Mouse (Mus musculus): ENCODE results near the gene Erlin1.

The Erlin1 gene

GRCm38 (mm10) chr19:44069121-44069913 lies at the start of gene Erlin1:
Gene Erlin1 (minus strand): TSS chr19:44069785.
- peak; percentile 93 for DNase-seq (ENCODE audit: low spot score)

GRCm38 (mm10) chr19:44117793-44118192 lies 48.2 kb upstream of the Erlin1 start:
- no peak for DNase-seq (ENCODE audit: low spot score)

DNA sequence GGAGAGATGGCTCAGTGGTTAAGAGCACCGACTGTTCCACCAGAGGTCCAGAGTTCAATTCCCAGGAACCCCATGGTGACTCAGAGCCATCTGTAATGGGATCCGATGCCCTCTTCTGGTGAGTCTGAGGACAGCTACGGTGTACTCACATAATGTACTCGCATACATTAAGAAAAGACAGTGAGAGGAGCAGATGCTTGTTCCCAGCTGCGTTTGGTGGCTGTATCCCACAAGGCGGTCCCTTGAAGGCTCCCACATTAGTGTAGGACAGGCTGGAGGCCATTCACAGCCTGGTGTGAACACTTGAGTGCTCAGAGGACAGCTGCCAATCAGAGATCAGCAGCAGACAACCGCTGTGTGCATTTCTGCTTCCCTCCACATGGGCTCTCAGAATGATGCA lies 42.1 kb upstream of the Erlin1 start:
- no peak for DNase-seq (ENCODE audit: low spot score)

DNA sequence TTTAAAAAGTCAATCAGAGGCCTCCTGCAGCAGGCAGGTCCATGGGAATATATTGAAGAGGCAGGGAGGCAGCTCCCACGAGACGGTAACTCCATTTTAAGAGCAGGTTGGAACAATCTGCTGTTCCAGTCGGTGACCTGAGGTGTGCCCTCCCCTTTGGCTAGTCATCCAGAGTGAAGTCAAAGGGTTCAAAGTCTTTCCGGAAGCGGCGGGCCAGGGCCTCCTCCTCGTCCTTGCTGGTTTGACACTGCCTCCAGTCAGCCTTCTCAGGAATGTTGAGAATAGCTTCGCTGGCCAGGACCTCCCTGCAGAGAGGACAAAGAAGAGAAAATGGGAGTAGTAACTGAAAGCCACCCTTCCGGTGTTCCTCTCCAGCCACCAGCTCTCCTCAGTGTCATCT lies 40.8 kb upstream of the Erlin1 start:
- no peak for DNase-seq (ENCODE audit: low spot score)

- no peak for DNase-seq (ENCODE audit: low spot score)
Measured at GRCm38 (mm10) chr19:44108996-44109395, 39.4 kb upstream of the Erlin1 start.

GRCm38 (mm10) chr19:44107661-44108521 lies 38.3 kb upstream of the Erlin1 start:
- DNase-seq (ENCODE audit: low spot score) = peak; percentile 9

DNA sequence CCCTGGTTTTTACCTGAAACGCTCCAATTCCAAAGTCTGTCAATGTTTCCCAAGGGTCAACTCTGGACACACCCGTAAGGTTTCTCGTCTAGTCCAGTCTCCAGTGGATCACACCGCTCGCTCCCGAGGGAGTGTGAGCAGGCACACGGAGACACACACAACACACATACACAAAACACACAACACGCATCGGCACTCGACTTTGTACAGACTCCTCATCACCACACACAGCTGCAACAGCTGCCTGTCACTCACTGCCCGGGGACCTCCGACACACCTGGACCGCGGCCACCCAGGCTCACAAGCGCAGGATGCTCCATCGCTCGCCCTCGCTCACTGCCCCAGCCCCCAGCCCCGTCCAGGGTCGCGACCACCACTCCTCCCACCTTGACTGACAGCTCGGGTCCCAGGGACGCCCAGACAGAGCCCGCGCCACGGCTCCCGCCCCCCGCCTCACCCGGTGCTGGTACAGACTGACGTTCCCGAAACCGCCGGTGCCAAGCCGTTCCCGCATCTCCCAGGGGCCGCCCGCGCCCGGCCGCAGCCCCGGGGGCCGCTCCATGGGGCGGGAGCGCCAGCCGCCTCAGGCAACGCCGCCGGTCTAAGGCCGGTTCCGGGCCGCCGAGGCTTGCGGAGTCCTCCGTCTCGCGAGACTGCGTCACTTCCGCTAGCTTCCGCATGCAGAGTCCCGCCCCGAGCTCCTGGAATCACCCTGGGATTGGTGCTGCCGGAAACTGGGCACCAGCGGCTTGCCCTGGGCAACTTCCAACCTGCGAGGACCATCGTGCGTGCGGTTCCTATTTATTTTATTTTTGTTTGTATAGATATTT lies 37.5 kb upstream of the Erlin1 start, which contains the start of gene Chuk:
Gene Chuk, minus strand, starts transcription at position 650 of the 830 bp plus-strand sequence.
- DNase-seq (ENCODE audit: low spot score) = peak; percentile 98

- no peak for DNase-seq (ENCODE audit: low spot score)
Measured at GRCm38 (mm10) chr19:44104393-44104792, 34.8 kb upstream of the Erlin1 start.

- no peak for DNase-seq (ENCODE audit: low spot score)
Measured at GRCm38 (mm10) chr19:44103001-44103400, 33.4 kb upstream of the Erlin1 start.

GRCm38 (mm10) chr19:44100840-44101239 lies 31.3 kb upstream of the Erlin1 start:
- no peak for DNase-seq (ENCODE audit: low spot score)

GRCm38 (mm10) chr19:44086278-44086677 lies 16.7 kb upstream of the Erlin1 start:
- no peak for DNase-seq (ENCODE audit: low spot score)

- DNase-seq (ENCODE audit: low spot score) = no peak
Measured at GRCm38 (mm10) chr19:44080920-44081319, 11.3 kb upstream of the Erlin1 start.

DNA sequence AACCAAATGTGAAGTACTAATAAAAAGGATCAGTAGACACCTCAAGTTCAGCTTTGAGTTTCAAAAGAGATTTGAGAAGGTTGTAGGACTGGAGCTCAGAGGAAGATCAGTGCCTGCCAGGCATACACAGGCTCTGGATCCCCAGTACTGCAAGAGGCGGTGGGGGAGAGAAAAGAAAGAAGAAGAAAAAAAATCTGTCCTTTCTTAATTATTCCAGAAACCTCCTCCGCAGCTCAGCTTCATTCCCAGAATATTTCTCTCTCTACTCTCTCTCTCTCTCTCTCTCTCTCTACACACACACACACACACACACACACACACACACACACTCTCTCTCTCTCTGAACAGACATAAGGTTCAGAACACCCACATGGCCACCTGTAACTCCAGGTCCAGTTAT lies 10.4 kb upstream of the Erlin1 start:
- no peak for DNase-seq (ENCODE audit: low spot score)

DNA sequence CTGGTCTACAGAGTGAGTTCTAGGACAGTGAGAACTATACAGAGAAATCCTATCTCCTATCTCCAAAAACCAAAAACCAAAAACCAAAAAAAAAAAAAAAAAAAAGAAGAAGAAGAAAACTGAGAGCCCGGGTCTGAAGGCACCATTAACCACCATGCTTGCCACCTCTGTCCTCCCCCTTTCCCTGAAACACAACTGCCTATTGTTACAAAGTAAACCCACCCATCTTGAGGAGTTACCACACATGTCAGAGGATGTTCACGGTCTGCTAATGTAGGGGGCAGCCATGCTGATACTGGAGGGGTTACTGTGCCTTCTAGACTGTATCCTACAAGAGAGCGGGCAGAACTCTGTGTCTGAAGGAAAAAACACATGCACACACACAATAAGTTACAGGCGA lies 7.4 kb upstream of the Erlin1 start:
- DNase-seq (ENCODE audit: low spot score) = no peak

- no peak for DNase-seq (ENCODE audit: low spot score)
Measured at GRCm38 (mm10) chr19:44076457-44076856, 6.9 kb upstream of the Erlin1 start.

DNA sequence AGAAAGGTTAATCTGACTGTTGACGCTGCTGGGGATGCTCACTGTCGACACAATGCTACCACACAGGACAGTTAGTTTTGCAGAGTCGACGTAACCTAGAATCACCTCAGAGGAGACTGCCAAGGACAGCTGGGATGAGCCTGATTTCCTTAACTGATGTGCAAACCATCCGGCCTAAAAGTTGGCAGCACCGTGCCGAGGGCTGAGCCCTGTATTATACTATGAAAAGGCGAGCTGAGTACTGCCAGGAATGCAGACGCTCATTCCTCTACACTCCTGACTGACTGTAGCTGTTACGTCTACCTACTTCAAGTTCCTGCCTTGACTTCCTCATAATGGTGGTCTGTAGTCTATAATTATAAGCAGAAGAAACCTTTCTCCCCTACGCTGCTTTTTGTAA lies 5.4 kb upstream of the Erlin1 start:
- DNase-seq (ENCODE audit: low spot score) = no peak

DNA sequence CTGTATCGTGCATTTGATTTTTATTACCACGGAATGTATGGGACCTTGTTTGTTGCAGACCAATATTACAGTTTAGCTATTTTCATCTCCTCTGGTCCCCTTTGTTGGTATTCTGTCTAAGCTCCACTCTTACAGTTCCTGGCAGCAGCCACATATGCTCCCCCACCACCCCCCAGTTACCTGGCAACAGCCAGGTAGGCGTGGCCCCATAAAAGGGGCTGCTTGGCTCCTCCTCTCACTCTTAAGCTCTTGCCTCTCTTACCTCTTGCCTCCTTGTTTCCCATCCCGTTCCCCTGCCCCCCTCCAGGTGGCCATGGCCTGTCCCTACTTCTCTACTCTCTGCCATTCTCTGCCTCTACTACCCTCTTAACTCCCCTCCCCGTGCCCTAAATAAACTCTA lies 1.6 kb upstream of the Erlin1 start:
- no peak for DNase-seq (ENCODE audit: low spot score)

DNA sequence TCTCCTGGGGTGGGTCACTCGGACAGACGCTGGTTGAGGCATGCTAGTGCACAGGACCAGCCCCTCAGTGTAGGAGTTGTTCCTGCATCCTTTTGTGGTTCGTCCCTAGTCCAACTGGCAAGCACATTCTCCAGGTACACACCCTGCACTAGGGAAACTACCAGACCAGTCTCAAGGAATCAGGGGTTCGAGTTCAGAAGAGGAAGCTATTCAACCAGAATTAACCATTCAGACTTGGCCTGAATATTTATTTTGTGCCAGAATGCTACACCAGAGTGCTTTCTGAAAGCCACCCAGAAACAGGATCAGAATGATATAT lies 288 bp upstream of the Erlin1 start:
- no peak for DNase-seq (ENCODE audit: low spot score)

DNA sequence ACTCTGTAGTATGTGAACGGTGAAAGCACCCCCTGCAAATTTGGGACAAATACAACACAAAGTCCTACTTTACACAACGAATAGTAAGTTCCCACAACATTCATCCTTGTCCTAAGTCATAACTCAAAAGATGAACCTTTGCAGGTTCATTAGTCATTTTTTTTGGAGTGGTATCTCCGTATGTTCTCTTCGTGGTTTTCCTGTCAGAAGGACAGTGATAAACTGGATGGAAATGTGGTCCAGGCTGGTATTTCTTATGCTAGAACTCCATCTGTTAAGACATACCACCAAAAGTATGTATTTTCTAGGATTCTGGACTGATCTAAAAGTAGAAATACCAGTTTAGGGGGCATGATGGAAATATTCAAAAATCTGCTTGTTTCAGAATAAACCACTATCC lies 1.4 kb downstream of the Erlin1 start:
- DNase-seq (ENCODE audit: low spot score) = no peak

DNA sequence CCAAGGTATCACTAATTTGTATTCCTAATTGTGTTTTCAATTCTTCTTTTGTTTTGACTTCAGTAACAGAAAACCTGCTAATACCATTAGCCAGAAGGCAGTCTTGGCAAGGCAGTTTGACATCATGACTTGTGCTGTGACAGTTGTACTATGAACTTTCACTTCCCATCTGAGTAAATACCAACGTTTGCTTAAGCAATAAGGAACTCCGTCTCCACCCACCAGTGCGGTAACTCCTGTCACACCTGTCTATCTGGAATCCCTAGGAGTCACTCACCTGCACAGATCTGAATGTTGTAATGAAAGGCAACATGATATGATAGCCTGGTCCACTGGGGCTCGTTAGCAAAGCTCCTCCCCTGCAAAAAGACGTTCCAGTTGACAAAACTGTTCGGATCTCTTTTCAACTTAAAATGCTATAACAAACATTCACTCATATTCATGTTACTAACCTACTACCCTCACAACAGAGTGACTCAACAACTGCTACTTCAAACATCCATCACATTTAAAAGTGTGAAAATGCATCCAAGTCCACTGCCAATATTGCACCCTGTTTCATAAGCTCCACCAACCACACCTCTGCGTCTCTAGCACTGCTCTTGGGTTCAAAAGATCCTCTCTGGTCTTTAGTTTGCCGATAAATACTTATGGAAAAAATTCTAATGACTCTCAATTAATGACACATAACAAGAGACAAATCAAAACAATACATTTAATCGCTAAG lies 2.1 kb downstream of the Erlin1 start:
- DNase-seq (ENCODE audit: low spot score) = peak; percentile 15

GRCm38 (mm10) chr19:44064734-44065133 lies 4.9 kb downstream of the Erlin1 start:
- no peak for DNase-seq (ENCODE audit: low spot score)

DNA sequence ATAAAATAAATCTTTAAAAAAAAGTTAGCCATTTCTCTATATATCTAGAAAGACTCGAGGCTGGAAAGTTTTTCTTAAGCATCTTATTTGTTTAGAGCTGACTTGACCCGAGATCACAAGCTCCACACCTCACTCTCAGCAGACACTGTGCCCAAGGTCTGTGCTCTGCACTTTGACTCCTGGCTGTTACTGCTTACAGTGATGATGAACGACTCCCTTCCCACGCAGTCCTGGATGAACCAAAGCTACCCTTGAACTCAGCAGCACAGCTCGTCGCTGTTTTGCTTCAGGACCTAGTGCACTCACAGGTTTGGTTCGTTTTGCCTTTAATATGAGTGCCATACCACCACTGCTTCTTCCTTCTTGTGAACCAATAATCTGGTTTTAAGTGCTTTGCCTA lies 5.8 kb downstream of the Erlin1 start:
- no peak for DNase-seq (ENCODE audit: low spot score)

Measured in urinary bladder, postnatal 25 days (tissue).